Mouse (Mus musculus) spleen, adult 2 months (tissue): ENCODE results near the gene Tprg. TPM values are rescaled to one million over a fixed set of nuclear protein-coding genes. Genes with fewer than 3 reads are reported as not detected.

Source experiments
- DNase-seq, 2 experiments: peaks; one replicate each; pipeline versions ENCODE4 v3.0.0 to v3.0.0-alpha.2; 2012 to 2021; ENCODE audit warnings: low spot score in 2 of 2, low read depth in 1 of 2
- H3K27ac ChIP-seq: fragments of 200-500 bp; 2 replicates; pipeline ENCODE4 v1.5.1; 2012; ENCODE audit warnings: low read length, inconsistent platforms; ENCODE audit not compliant: insufficient read depth
- H3K27me3 ChIP-seq: fragments of 200-500 bp; 2 replicates; pipeline ENCODE4 v1.6.1; 2012; ENCODE audit warnings: mild to moderate bottlenecking, moderate library complexity, low read length, inconsistent platforms; ENCODE audit not compliant: control insufficient read depth, insufficient read depth
- H3K36me3 ChIP-seq: fragments of 200-500 bp; 2 replicates; pipeline ENCODE4 v1.6.1; 2012; ENCODE audit warnings: mild to moderate bottlenecking, low read length, inconsistent platforms; ENCODE audit not compliant: control insufficient read depth, insufficient read depth
- H3K4me1 ChIP-seq: fragments of 200-500 bp; 2 replicates; pipeline ENCODE4 v1.6.1; 2011; ENCODE audit warnings: inconsistent platforms; ENCODE audit not compliant: control insufficient read depth, insufficient read depth, insufficient read length
- H3K4me3 ChIP-seq: fragments of 200-500 bp; 2 replicates; pipeline ENCODE4 v1.5.1; 2011; ENCODE audit warnings: mild to moderate bottlenecking, inconsistent platforms; ENCODE audit not compliant: insufficient read depth, insufficient read length; ENCODE audit errors: extremely low read depth
- CTCF ChIP-seq: fragments of 200-500 bp; IDR thresholded peaks from 2 replicates; pipeline ENCODE4 v1.5.1; 2011; ENCODE audit warnings: mild to moderate bottlenecking, inconsistent platforms; ENCODE audit not compliant: insufficient read depth, insufficient read length, insufficient replicate concordance; ENCODE audit errors: extremely low read depth
- POLR2A ChIP-seq: fragments of 200-500 bp; IDR thresholded peaks from 2 replicates; pipeline ENCODE4 v1.6.1; 2011; ENCODE audit warnings: low read depth, low read length, inconsistent platforms
- WGBS: fragments of 180-500 bp; shearing (Covaris S2); methylation state at CpG from one replicate; pipeline ENCODE4 v1.1.7; 2018; 5-methylcytosine and 5-hydroxymethylcytosine counted together
- polyA plus RNA-seq: library from polyadenylated mRNA; depleted of rRNA; stranded (reverse); fragments of >200 nt; gene quantifications from 2 replicates; pipeline ENCODE4 v1.2.3, GENCODE M21; 2012

Tprg gene
- polyA plus RNA-seq, 1 experiment: not detected

GRCm38 (mm10) chr16:25255603-25256260, 30.9 kb upstream of the Tprg start:
- TF ChIP-seq CTCF (no peak), POLR2A (no peak)
- no peaks in the 10 kb centered on the region for H3K36me3 ChIP-seq
- DNase-seq: no peak
- no peaks in the 10 kb centered on the region for H3K27me3 ChIP-seq
- WGBS: 89% methylated on average over 8 of the region's 8 CpGs
- H3K4me3 ChIP-seq: no peak overlapping the region
- no peaks in the 10 kb centered on the region for H3K4me1 ChIP-seq
- H3K27ac ChIP-seq: no peak overlapping the region

GRCm38 (mm10) chr16:25262306-25262705, 24.3 kb upstream of the Tprg start:
- no peak for DNase-seq
- Histone ChIP-seq H3K4me3 (no peak overlapping the region), H3K36me3 (no peaks in the 10 kb centered on the region), H3K27me3 (no peaks in the 10 kb centered on the region), H3K4me1 (no peaks in the 10 kb centered on the region), H3K27ac (no peak overlapping the region)
- TF ChIP-seq CTCF (no peak), POLR2A (no peak)
- 65% methylated on average over 5 of the region's 5 CpGs for WGBS

GRCm38 (mm10) chr16:25262965-25263364, 23.7 kb upstream of the Tprg start:
- no peak overlapping the region for H3K4me3 ChIP-seq
- WGBS: 71% methylated on average over 4 of the region's 4 CpGs
- TF ChIP-seq POLR2A (no peak), CTCF (no peak)
- no peaks in the 10 kb centered on the region for H3K36me3 ChIP-seq
- DNase-seq: no peak
- H3K4me1 ChIP-seq: no peaks in the 10 kb centered on the region
- no peaks in the 10 kb centered on the region for H3K27me3 ChIP-seq
- no peak overlapping the region for H3K27ac ChIP-seq

GRCm38 (mm10) chr16:25263520-25264149, 23.0 kb upstream of the Tprg start:
- H3K4me1 ChIP-seq: no peaks in the 10 kb centered on the region
- TF ChIP-seq CTCF (peak; percentile 64; the same call in 1 of the 2 replicates), POLR2A (no peak)
- DNase-seq: peak; percentile 44 to 70
- WGBS: 36% methylated on average over 9 of the region's 9 CpGs
- H3K27me3 ChIP-seq: no peaks in the 10 kb centered on the region
- H3K27ac ChIP-seq: no peak overlapping the region
- H3K36me3 ChIP-seq: no peaks in the 10 kb centered on the region
- H3K4me3 ChIP-seq: no peak overlapping the region

- no peak for TF ChIP-seq CTCF
- no peak for TF ChIP-seq POLR2A
- 76% methylated on average over 11 of the region's 11 CpGs for WGBS
- H3K27me3 ChIP-seq: no peaks in the 10 kb centered on the region
- no peak overlapping the region for H3K27ac ChIP-seq
- H3K4me3 ChIP-seq: no peak overlapping the region
- no peak for DNase-seq
- H3K4me1 ChIP-seq: no peaks in the 10 kb centered on the region
- H3K36me3 ChIP-seq: no peaks in the 10 kb centered on the region
These were observed 21.4 kb upstream of the Tprg start for GRCm38 (mm10) chr16:25265177-25265576.

- Histone ChIP-seq H3K27ac (no peak overlapping the region), H3K4me1 (no peaks in the 10 kb centered on the region), H3K36me3 (no peaks in the 10 kb centered on the region), H3K4me3 (no peak overlapping the region), H3K27me3 (no peaks in the 10 kb centered on the region)
- WGBS: 77% methylated on average over 4 of the region's 4 CpGs
- DNase-seq: no peak
- no peak for TF ChIP-seq POLR2A
- no peak for TF ChIP-seq CTCF
These were observed 18.3 kb upstream of the Tprg start for GRCm38 (mm10) chr16:25268276-25268675.

- H3K4me3 ChIP-seq: no peak overlapping the region
- H3K27ac ChIP-seq: no peak overlapping the region
- no peak for TF ChIP-seq CTCF
- TF ChIP-seq POLR2A: no peak
- H3K4me1 ChIP-seq: no peaks in the 10 kb centered on the region
- WGBS: 83% methylated on average over 4 of the region's 4 CpGs
- no peaks in the 10 kb centered on the region for H3K36me3 ChIP-seq
- no peak for DNase-seq
- H3K27me3 ChIP-seq: no peaks in the 10 kb centered on the region
These were observed 4.1 kb upstream of the Tprg start for GRCm38 (mm10) chr16:25282563-25282962.
